Mouse (Mus musculus): ENCODE data around the gene Gucy2g. TPM values are rescaled to one million over a fixed set of nuclear protein-coding genes. Genes with fewer than 3 reads are reported as not detected.
"Not testable (repeated sequence)": the region's sequence is repeated elsewhere in the genome, so short reads cannot be mapped to it uniquely, and the experiment has no call there.

The Gucy2g gene
- polyA plus RNA-seq, 1 experiment from 2014 or later, result 0.02 TPM

- H3K4me3 ChIP-seq (ENCODE audit: low read depth, low read length), result no peak overlapping the region
- no peak overlapping the region for H3K4me2 ChIP-seq (ENCODE audit: low read depth, low read length)
- H3K4me1 ChIP-seq (ENCODE audit: insufficient read depth), result peaks cover 4% of the 10 kb centered on the region; the same call in 1 of the 2 replicates
- no peaks in the 10 kb centered on the region for H3K27me3 ChIP-seq (ENCODE audit: insufficient read depth, low read length)
- no peaks in the 10 kb centered on the region for H3K36me3 ChIP-seq (replicated peaks; ENCODE audit: insufficient read depth, low read length)
- 79% methylated on average over 7 of the region's 7 CpGs for whole genome bisulfite sequencing (ENCODE audit: insufficient replicate concordance)
- H3K27ac ChIP-seq (ENCODE audit: low read depth), result no peak overlapping the region
- TF ChIP-seq EP300 (IDR thresholded peaks at IDR 0.05; ENCODE audit: low read depth), result no peak
- TF ChIP-seq CTCF (IDR thresholded peaks at IDR 0.05; ENCODE audit: low read depth), result no peak
- no peak for ATAC-seq
- H3K9ac ChIP-seq (replicated peaks), result no peak overlapping the region
- H3K9me3 ChIP-seq (ENCODE audit: low read length), result no peaks in the 10 kb centered on the region
- no peak for DNase-seq
These were observed 56.0 kb downstream of the Gucy2g start for GRCm38 (mm10) chr19:55185074-55185473.

- Histone ChIP-seq H3K9me3 (ENCODE audit: low read length) (no peaks in the 10 kb centered on the region), H3K27ac (ENCODE audit: low read depth) (no peak overlapping the region), H3K27me3 (ENCODE audit: insufficient read depth, low read length) (no peaks in the 10 kb centered on the region), H3K4me2 (ENCODE audit: low read depth, low read length) (no peak overlapping the region), H3K36me3 (replicated peaks; ENCODE audit: insufficient read depth, low read length) (no peaks in the 10 kb centered on the region), H3K4me3 (ENCODE audit: low read depth, low read length) (no peak overlapping the region), H3K9ac (replicated peaks) (no peak overlapping the region), H3K4me1 (ENCODE audit: insufficient read depth) (no peaks in the 10 kb centered on the region)
- ATAC-seq, result no peak
- WGBS (ENCODE audit: insufficient replicate concordance), result 70% methylated on average over 7 of the region's 7 CpGs
- DNase-seq, result no peak
- TF ChIP-seq EP300 (IDR thresholded peaks at IDR 0.05; ENCODE audit: low read depth), result no peak
- no peak for TF ChIP-seq CTCF (IDR thresholded peaks at IDR 0.05; ENCODE audit: low read depth)
These were observed 56.6 kb downstream of the Gucy2g start for GRCm38 (mm10) chr19:55184442-55184841.

GRCm38 (mm10) chr19:55180433-55180832 is 60.6 kb downstream of the Gucy2g start, which contains the start of gene Tectb:
Gene Tectb (plus strand): TSS chr19:55180733.
- 72% methylated on average over 5 of the region's 5 CpGs for WGBS (ENCODE audit: insufficient replicate concordance)
- DNase-seq, result no peak
- H3K9me3 ChIP-seq (ENCODE audit: low read length), result no peaks in the 10 kb centered on the region
- no peak within 1 kb of the TSS for H3K27ac ChIP-seq (ENCODE audit: low read depth)
- no peak for ATAC-seq
- TF ChIP-seq EP300 (IDR thresholded peaks at IDR 0.05; ENCODE audit: low read depth) (no peak), CTCF (IDR thresholded peaks at IDR 0.05; ENCODE audit: low read depth) (no peak)
- no peaks in the 10 kb centered on the region for H3K4me1 ChIP-seq (ENCODE audit: insufficient read depth)
- no peak within 1 kb of the TSS for H3K4me2 ChIP-seq (ENCODE audit: low read depth, low read length)
- H3K27me3 ChIP-seq (ENCODE audit: insufficient read depth, low read length), result no peaks in the 10 kb centered on the region
- no peak within 1 kb of the TSS for H3K9ac ChIP-seq (replicated peaks)
- H3K4me3 ChIP-seq (ENCODE audit: low read depth, low read length), result no peak within 1 kb of the TSS
- H3K36me3 ChIP-seq (replicated peaks; ENCODE audit: insufficient read depth, low read length), result no peaks in the 10 kb centered on the region

- no peak overlapping the region for H3K9ac ChIP-seq (replicated peaks)
- TF ChIP-seq EP300 (IDR thresholded peaks at IDR 0.05; ENCODE audit: low read depth) (no peak), CTCF (IDR thresholded peaks at IDR 0.05; ENCODE audit: low read depth) (no peak)
- 85% methylated on average over 3 of the region's 3 CpGs for WGBS (ENCODE audit: insufficient replicate concordance)
These were observed 63.9 kb downstream of the Gucy2g start for GRCm38 (mm10) chr19:55177143-55177542.

DNA sequence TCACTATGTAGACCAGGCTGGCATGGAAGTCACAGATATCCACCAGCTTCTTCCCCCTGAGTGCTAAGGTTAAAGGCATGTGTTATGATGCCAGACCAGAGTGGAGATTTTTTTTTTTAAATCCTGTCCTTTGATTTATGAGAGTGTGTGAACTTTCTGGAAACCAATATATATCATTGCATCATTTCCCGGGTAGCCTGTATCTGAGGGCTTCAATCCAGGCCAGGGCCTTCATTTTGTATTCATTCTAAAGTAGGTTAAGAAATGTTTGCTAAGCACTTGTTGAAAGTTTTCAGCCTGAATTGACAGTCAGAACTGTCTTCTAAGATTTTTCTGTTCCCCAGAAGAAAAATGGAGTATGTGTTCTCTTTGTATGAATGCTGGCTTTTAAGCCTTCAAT is 69.5 kb downstream of the Gucy2g start:
- Histone ChIP-seq H3K9ac (replicated peaks) (no peak overlapping the region), H3K27ac (ENCODE audit: low read depth) (no peak overlapping the region), H3K4me3 (ENCODE audit: low read depth, low read length) (no peak overlapping the region), H3K27me3 (ENCODE audit: insufficient read depth, low read length) (no peaks in the 10 kb centered on the region), H3K4me2 (ENCODE audit: low read depth, low read length) (no peak overlapping the region), H3K36me3 (replicated peaks; ENCODE audit: insufficient read depth, low read length) (no peaks in the 10 kb centered on the region), H3K4me1 (ENCODE audit: insufficient read depth) (no peaks in the 10 kb centered on the region), H3K9me3 (ENCODE audit: low read length) (peaks cover 2% of the 10 kb centered on the region; the same call in 1 of the 2 replicates)
- no peak for TF ChIP-seq EP300 (IDR thresholded peaks at IDR 0.05; ENCODE audit: low read depth)
- TF ChIP-seq CTCF (IDR thresholded peaks at IDR 0.05; ENCODE audit: low read depth), result no peak
- WGBS (ENCODE audit: insufficient replicate concordance), result 67% methylated on average over 1 of the region's 1 CpGs
- ATAC-seq (no peak), DNase-seq (no peak)

More at GRCm38 (mm10) chr19:55177143-55177542, 63.9 kb downstream of the Gucy2g start:
- Histone ChIP-seq H3K4me2 (ENCODE audit: low read depth, low read length) (no peak overlapping the region), H3K27me3 (ENCODE audit: insufficient read depth, low read length) (no peaks in the 10 kb centered on the region), H3K4me1 (ENCODE audit: insufficient read depth) (no peaks in the 10 kb centered on the region), H3K27ac (ENCODE audit: low read depth) (no peak overlapping the region), H3K36me3 (replicated peaks; ENCODE audit: insufficient read depth, low read length) (no peaks in the 10 kb centered on the region), H3K9me3 (ENCODE audit: low read length) (no peaks in the 10 kb centered on the region), H3K4me3 (ENCODE audit: low read depth, low read length) (no peak overlapping the region)
- DNase-seq, result no peak
- no peak for ATAC-seq

GRCm38 (mm10) chr19:55170399-55170798 is 70.6 kb downstream of the Gucy2g start:
- no peak for ATAC-seq
- no peaks in the 10 kb centered on the region for H3K27me3 ChIP-seq (ENCODE audit: insufficient read depth, low read length)
- H3K36me3 ChIP-seq (replicated peaks; ENCODE audit: insufficient read depth, low read length), result no peaks in the 10 kb centered on the region
- no peak overlapping the region for H3K4me3 ChIP-seq (ENCODE audit: low read depth, low read length)
- H3K4me1 ChIP-seq (ENCODE audit: insufficient read depth), result 0 out of 2 replicates have a peak, but pooled peaks cover under 1% of the 10 kb centered on the region
- H3K9me3 ChIP-seq (ENCODE audit: low read length), result peaks cover 2% of the 10 kb centered on the region; the same call in 1 of the 2 replicates
- no peak overlapping the region for H3K27ac ChIP-seq (ENCODE audit: low read depth)
- no peak overlapping the region for H3K9ac ChIP-seq (replicated peaks)
- no peak for DNase-seq
- TF ChIP-seq EP300 (IDR thresholded peaks at IDR 0.05; ENCODE audit: low read depth) (no peak), CTCF (IDR thresholded peaks at IDR 0.05; ENCODE audit: low read depth) (no peak)
- H3K4me2 ChIP-seq (ENCODE audit: low read depth, low read length), result no peak overlapping the region

DNA sequence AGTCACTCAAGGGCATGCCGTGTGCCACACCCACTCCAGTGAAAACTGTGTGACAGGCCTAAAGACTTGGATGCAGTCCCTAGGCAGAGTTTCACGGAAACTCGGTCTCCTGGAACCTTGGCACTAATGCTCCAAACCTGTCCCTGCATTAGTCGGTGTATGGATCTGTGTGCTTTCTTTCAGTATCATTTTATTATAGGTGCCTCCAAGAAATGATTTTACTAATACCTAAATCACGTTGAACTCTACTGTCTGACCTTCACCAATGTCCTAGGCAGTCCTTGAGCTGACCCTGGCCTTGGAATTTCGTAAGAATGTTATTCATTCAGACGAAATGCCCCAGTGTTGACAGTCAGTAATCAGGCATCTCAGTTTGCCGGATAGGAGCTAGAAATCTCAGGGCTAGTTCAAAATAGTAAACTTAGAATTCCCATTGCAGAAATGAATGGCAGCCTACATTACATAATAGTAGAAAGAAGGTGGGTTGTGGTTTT is 71.8 kb downstream of the Gucy2g start:
- H3K9me3 ChIP-seq (ENCODE audit: low read length); H3K9ac ChIP-seq (replicated peaks); H3K36me3 ChIP-seq (replicated peaks; ENCODE audit: insufficient read depth, low read length); ATAC-seq; H3K27me3 ChIP-seq (ENCODE audit: insufficient read depth, low read length); H3K4me2 ChIP-seq (ENCODE audit: low read depth, low read length); DNase-seq; H3K4me1 ChIP-seq (ENCODE audit: insufficient read depth); H3K4me3 ChIP-seq (ENCODE audit: low read depth, low read length); H3K27ac ChIP-seq (ENCODE audit: low read depth): not testable (repeated sequence)
- 80% methylated on average over 8 of the region's 8 CpGs for WGBS (ENCODE audit: insufficient replicate concordance)
